Mouse (Mus musculus): ENCODE data around the gene Rsc1a1. TPM values are rescaled to one million over a fixed set of nuclear protein-coding genes. Genes with fewer than 3 reads are reported as not detected.

The Rsc1a1 gene
- polyA plus RNA-seq, 1 experiment from 2014 or later = not detected

Other genes starting within 250 kb of the Rsc1a1 start
- gene Srarp, start 249.5 kb downstream of the Rsc1a1 start, polyA plus RNA-seq (2015; fragmentation: Nextera tagmentation; extraction: Ambion mirVana) = not detected in 2 replicates
- 33.1 and 36.4 TPM in 2 replicates for gene Zbtb17, start 240.9 kb downstream of the Rsc1a1 start, polyA plus RNA-seq (2015; fragmentation: Nextera tagmentation; extraction: Ambion mirVana)
- gene Spen, start 147.0 kb downstream of the Rsc1a1 start, polyA plus RNA-seq (2015; fragmentation: Nextera tagmentation; extraction: Ambion mirVana) = 9.1 and 10.3 TPM in 2 replicates
- gene Fblim1, start 79.5 kb downstream of the Rsc1a1 start, polyA plus RNA-seq (2015; fragmentation: Nextera tagmentation; extraction: Ambion mirVana) = 73.5 TPM in 2 replicates
- 0.49 and 0.58 TPM in 2 replicates for gene Tmem82, start 67.0 kb downstream of the Rsc1a1 start, polyA plus RNA-seq (2015; fragmentation: Nextera tagmentation; extraction: Ambion mirVana)
- gene Slc25a34, start 61.8 kb downstream of the Rsc1a1 start, polyA plus RNA-seq (2015; fragmentation: Nextera tagmentation; extraction: Ambion mirVana) = 0.05 and 0.09 TPM in 2 replicates
- 5.5 and 6.2 TPM in 2 replicates for gene Plekhm2, start 20.7 kb downstream of the Rsc1a1 start, polyA plus RNA-seq (2015; fragmentation: Nextera tagmentation; extraction: Ambion mirVana)
- 22.1 and 22.8 TPM in 2 replicates for gene Ddi2, start 37.8 kb upstream of the Rsc1a1 start, polyA plus RNA-seq (2015; fragmentation: Nextera tagmentation; extraction: Ambion mirVana)
- gene Agmat, start 61.1 kb upstream of the Rsc1a1 start, polyA plus RNA-seq (2015; fragmentation: Nextera tagmentation; extraction: Ambion mirVana) = 0.20 and 0.26 TPM in 2 replicates
- gene Dnajc16, start 105.3 kb upstream of the Rsc1a1 start, polyA plus RNA-seq (2015; fragmentation: Nextera tagmentation; extraction: Ambion mirVana) = 4.4 and 4.9 TPM in 2 replicates
- 24.0 and 24.1 TPM in 2 replicates for gene Casp9, start 108.0 kb upstream of the Rsc1a1 start, polyA plus RNA-seq (2015; fragmentation: Nextera tagmentation; extraction: Ambion mirVana)
- gene Cela2a, start 140.6 kb upstream of the Rsc1a1 start, polyA plus RNA-seq (2015; fragmentation: Nextera tagmentation; extraction: Ambion mirVana) = 2.1 TPM in 1 of 2 replicates, not detected in the other
- gene Ctrc, start 160.8 kb upstream of the Rsc1a1 start, polyA plus RNA-seq (2015; fragmentation: Nextera tagmentation; extraction: Ambion mirVana) = not detected in 2 replicates
- 102 TPM in 2 replicates for gene Efhd2, start 189.3 kb upstream of the Rsc1a1 start, polyA plus RNA-seq (2015; fragmentation: Nextera tagmentation; extraction: Ambion mirVana)

Measured in lung, embryonic 15.5 days (tissue).